Mouse (Mus musculus) cerebellum, adult 2 months (tissue): ENCODE data around the gene Cib1.

ENCODE experiments used
- CTCF ChIP-seq: fragments of 200-500 bp; IDR thresholded peaks from 2 replicates; pipeline ENCODE4 v1.5.1; 2011; ENCODE audit warnings: low read depth, mild to moderate bottlenecking, control low read depth, low read length, moderate library complexity, borderline replicate concordance; ENCODE audit not compliant: insufficient read depth
- POLR2A ChIP-seq: fragments of 200-500 bp; IDR thresholded peaks from 2 replicates; pipeline ENCODE4 v1.6.1; 2011; ENCODE audit warnings: low read length, control low read depth, borderline replicate concordance; ENCODE audit not compliant: insufficient read depth

GRCm38 (mm10) chr7:80182139-80182538, 50.5 kb downstream of the Cib1 start:
- TF ChIP-seq CTCF = no peak
- TF ChIP-seq POLR2A = no peak
